Mouse (Mus musculus) cerebellum, adult 9-10 months (tissue): ENCODE data around the gene Dus2.
A peak's percentile ranks its signal among the peaks of the same experiment; 100 is the strongest.

Source experiments
- DNase-seq: peaks from one replicate; pipeline ENCODE4 v3.0.0; 2022

The Dus2 gene

GRCm38 (mm10) chr8:106047854-106048630 lies 56.9 kb downstream of the Dus2 start:
- no peak for DNase-seq

- DNase-seq = no peak
Observed at GRCm38 (mm10) chr8:106049840-106050239, 58.7 kb downstream of the Dus2 start.

- DNase-seq = no peak
Observed at GRCm38 (mm10) chr8:106051068-106051467, 59.9 kb downstream of the Dus2 start.

- no peak for DNase-seq
Observed at GRCm38 (mm10) chr8:106052510-106053089, 61.5 kb downstream of the Dus2 start.

GRCm38 (mm10) chr8:106054190-106054811 lies 63.2 kb downstream of the Dus2 start:
- DNase-seq = no peak

GRCm38 (mm10) chr8:106055038-106055437 lies 63.9 kb downstream of the Dus2 start:
- no peak for DNase-seq

- DNase-seq = no peak
Observed at GRCm38 (mm10) chr8:106056455-106056982, 65.4 kb downstream of the Dus2 start.

- DNase-seq = peak; percentile 93
Observed at GRCm38 (mm10) chr8:106058731-106059612, 67.8 kb downstream of the Dus2 start, which contains the start of gene Nfatc3. Gene Nfatc3 (plus strand): TSS chr8:106058840.

GRCm38 (mm10) chr8:106059613-106060371 lies 68.7 kb downstream of the Dus2 start:
- DNase-seq = peak; percentile 49

GRCm38 (mm10) chr8:106060521-106060920 lies 69.4 kb downstream of the Dus2 start:
- DNase-seq = no peak

GRCm38 (mm10) chr8:106061686-106062085 lies 70.5 kb downstream of the Dus2 start:
- no peak for DNase-seq

GRCm38 (mm10) chr8:106063046-106063445 lies 71.9 kb downstream of the Dus2 start:
- no peak for DNase-seq

GRCm38 (mm10) chr8:106066721-106067120 lies 75.6 kb downstream of the Dus2 start:
- no peak for DNase-seq

GRCm38 (mm10) chr8:106069565-106069964 lies 78.4 kb downstream of the Dus2 start:
- no peak for DNase-seq

GRCm38 (mm10) chr8:106072113-106072512 lies 81.0 kb downstream of the Dus2 start:
- no peak for DNase-seq

- no peak for DNase-seq
Observed at GRCm38 (mm10) chr8:106074236-106074635, 83.1 kb downstream of the Dus2 start.

GRCm38 (mm10) chr8:106074659-106075058 lies 83.5 kb downstream of the Dus2 start:
- no peak for DNase-seq

GRCm38 (mm10) chr8:106075161-106075862 lies 84.2 kb downstream of the Dus2 start:
- DNase-seq = peak; percentile 59

- no peak for DNase-seq
Observed at GRCm38 (mm10) chr8:106075863-106076174, 84.7 kb downstream of the Dus2 start.

GRCm38 (mm10) chr8:106076612-106077011 lies 85.5 kb downstream of the Dus2 start:
- DNase-seq = no peak

GRCm38 (mm10) chr8:106077452-106078067 lies 86.4 kb downstream of the Dus2 start:
- DNase-seq = no peak
